Mouse (Mus musculus) natural killer cell, adult 2 months (primary cell): ENCODE measurements around the gene Pkn1.

ENCODE experiments used
- DNase-seq, 2 experiments: peaks; one replicate each; pipeline ENCODE4 v3.0.0; 2022; ENCODE audit warnings: low spot score in 2 of 2

Gene Pkn1

GRCm38 (mm10) chr8:83698661-83699453 is at the start of gene Pkn1:
Pkn1 (minus strand) TSS chr8:83699179.
- peak; percentile 60 to 62 for DNase-seq

DNA sequence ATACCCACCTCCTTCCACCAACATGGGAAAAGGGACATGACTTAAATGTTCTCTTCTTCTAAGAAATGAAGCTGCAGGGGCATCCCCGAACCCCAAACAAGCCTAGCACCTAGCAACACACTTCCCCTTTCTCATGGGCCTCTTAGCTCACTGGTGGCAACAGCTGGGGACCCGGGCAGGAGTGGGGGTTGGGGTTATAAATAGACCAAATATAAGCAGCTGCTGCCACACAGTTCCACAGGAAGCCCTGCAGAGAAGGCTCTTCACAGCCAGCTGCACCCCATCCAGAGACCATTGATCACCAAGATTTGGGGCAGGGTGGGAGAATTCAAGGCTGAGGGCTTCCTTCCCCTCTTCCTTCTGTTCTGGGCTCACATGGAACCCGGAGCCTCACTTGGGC is 49.7 kb upstream of the Pkn1 start:
- DNase-seq = peak; percentile 94 to 95

DNA sequence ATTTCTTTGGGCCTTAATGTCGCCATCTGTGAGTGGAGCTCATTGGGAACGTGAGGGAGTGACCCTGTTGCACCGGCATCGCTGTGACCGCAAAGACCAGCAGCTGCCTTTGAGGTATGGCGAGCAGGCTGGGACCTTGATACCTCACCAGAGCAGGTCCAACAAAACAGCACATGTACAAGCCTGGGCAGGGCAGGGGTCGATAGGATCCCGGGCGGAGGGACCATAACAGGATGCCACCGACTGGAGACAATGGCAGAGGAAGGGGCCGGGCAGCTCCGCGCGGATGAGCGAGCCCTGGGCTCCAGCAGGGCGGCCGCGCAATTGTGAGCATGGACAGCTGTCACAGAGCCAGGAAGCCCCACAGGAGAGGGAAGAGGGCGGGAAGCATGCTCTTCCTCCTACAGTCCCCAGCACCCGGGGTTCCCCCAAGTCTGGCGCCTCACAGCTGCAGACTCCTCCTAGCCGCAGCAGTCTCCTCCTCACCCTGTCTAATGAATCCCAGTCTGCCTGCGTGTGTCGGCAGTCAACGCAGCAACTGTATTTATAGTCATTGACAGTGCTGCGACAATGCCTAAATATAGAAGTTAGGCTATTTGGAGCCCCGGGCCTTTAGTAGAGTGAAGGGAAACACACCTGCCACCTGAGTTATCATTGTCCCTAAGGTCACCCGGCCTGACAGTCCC is 48.8 kb upstream of the Pkn1 start:
- DNase-seq = peak; percentile 89 to 90

DNA sequence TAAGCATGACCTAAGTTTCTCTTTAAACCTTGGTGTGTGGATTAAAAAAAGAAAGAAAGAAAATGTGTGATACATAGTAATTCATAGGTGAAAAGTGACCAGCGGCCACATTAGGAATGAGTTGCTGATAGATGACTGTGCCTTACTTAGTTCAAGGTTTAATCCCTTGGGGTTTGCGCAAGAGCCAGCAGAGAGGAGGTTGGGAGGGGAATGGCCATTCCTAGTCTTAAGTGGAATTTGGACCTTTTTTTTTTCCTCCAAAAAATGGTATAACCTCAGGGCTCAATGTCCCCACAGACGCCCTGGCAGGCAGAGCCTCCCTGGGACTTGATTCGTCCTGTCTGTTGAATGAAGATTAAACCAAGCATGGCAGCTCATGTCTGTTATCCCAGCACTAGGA is 45.1 kb upstream of the Pkn1 start:
- no peak for DNase-seq

DNA sequence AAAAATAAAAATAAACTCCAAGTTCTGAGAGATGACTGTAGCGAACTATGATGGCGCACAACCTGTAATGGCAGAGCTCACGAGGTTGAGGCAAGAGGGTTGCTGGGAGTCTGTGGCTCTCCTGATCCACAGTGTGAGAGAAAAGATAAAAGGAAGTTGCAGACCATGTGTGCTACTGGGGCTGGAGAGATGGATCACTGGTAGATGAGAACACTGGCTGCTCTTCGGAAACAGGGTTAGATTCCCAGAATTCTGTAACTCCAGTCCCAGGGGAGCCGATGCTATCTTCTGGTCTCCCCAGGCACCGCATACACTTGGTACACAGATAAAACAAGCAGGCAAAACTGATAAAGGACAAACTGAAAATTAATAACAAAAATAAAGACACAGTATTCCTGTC is 44.0 kb upstream of the Pkn1 start:
- no peak for DNase-seq

DNA sequence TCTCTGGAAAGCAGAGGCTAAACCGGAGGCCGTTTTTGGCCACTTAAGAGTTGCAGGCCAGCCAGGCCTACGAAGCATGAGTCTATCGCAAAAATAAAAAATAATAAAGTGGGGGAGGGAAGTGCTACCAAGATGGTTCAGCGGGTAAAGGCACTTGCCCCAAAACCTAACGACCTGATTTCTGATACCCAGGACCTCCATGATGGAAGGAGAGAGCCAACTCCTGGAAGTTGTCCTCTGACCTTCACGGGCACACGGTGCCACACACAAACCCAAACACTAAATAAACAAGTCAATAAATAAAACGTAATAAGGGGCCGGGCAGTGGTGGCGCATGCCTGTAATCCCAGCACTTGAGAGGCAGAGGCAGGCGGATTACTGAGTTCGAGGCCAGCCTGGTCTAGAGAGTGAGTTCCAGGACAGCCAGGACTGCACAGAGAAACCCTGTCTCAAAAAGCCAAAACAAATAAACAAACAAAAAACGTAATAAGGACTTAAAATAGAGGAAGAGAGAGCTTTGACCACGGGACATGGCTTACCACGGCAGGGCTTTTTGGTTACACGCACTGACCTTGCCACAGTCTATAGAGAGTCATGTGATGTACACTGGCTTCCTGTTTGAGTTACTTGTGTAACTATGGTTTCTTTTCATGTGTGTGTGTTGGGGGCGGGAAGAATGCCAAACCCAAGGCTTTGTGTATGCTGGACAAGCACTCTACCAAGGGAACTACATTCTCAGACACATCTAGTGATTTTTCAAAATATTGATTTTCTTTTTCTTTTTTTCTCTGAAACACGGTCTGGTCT is 43.1 kb upstream of the Pkn1 start:
- peak; percentile 86 to 88 for DNase-seq

DNA sequence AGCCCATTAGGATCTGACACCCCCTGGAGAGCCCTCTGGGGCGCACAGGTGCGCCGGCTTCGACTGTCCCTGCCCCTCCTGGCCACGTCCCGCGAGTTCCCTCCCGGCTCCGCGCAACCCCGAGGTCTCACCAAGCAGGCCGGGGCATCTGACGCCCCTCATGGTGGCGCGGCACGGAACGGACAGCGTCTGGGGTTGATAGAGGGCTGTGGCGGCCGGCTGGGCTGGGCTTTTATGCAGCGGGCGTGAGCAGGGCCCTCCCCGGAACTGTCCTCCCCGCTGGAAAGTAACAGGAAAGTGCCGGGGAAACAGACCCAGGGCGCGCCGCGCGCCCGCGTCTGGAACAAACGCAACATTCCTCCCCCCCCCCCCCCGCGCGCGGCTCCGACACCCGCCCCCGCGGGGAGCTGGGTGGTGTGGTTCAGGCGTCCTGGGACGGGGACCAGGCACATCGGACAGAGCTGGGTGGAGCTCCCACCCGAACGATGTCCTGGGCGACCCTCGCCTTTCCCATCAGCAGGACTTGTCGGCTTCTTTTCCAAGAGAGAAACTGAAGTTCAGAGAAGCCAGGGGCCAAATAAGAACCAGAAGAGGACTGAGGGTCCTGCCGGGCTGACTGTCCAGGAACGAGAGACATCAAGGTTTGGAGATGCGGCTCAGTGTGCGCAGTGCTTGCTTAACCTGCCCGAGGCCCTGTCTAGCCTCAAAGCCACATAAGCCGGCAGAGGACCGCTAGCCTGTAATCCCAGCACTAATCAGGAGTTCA is 42.2 kb upstream of the Pkn1 start, which contains the start of gene Adgre5:
Adgre5 (minus strand) TSS at position 351 of the 766 bp plus-strand sequence.
- peak; percentile 76 to 82 for DNase-seq

- no peak for DNase-seq
Observed at GRCm38 (mm10) chr8:83740586-83740975, 41.6 kb upstream of the Pkn1 start.

DNA sequence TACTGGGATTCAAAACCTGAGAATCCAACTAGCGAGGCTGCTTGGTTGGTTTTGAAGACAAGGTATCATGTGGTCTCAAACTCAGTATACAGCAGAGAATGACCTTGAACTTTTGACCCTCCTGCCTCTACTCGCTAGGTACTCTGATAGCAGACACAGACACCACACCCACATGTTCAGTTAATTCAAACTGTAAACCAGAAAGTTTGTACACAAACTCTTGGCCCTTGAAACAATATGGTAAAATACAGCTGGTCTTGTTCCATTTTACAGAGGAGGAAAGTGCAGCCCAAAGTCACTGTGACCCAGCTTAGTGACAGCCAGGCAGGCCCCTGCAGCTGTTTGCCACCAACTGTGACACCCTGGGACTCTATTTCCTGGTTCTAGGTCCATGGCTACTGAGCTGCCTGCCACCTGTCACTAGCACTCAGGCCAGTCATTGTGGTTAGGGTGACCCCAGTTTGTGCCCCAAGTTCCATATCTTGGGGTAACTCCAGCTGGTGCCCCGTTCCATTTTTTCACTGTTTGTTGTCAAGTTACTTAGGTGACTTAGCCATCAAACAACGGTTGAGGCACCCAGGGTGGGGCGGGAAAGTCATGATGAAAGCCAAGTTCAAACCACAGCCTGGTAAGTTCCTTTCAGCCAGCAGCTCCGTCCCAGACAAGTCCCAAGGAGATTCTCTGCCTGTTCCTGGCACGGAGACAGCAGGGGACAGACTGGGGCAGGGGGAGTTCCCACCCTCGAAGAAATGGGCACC is 40.9 kb upstream of the Pkn1 start:
- peak; percentile 87 to 92 for DNase-seq

DNA sequence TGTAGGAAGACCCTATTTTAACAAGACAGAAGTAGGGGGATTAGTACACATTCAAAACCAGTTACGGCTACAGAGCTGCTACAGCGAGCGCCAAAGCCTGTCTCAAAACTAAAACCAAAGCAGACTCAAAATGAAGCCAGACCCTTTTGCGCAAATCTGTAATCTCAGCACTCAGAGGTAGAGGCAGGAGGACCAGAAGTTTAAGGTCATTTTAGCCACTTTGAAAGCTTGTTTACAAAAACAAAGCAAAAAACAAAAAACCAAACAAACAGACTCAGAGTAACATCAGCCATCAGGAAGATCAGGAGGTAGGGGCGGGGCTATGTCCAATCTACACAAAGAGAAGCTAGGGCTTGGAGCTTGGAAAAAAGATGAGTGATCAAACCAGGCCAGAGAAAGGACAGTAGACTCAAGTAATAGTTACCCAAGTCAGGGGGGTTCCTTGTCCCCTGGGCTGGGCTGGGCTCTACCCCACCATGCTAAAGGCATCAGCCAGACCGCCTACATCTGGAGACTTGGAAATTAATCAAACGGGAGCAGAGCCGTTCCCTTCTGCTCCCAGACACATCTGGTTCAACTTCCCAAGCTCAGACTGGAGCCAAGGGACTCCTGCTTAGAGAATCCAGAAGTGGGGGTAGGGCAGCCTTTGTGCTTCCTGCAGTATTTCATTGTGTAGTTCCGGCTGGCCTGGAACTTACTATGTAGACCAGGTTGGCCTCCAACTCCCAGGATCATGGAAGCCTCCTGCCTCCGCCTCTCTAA is 40.2 kb upstream of the Pkn1 start:
- DNase-seq = no peak

DNA sequence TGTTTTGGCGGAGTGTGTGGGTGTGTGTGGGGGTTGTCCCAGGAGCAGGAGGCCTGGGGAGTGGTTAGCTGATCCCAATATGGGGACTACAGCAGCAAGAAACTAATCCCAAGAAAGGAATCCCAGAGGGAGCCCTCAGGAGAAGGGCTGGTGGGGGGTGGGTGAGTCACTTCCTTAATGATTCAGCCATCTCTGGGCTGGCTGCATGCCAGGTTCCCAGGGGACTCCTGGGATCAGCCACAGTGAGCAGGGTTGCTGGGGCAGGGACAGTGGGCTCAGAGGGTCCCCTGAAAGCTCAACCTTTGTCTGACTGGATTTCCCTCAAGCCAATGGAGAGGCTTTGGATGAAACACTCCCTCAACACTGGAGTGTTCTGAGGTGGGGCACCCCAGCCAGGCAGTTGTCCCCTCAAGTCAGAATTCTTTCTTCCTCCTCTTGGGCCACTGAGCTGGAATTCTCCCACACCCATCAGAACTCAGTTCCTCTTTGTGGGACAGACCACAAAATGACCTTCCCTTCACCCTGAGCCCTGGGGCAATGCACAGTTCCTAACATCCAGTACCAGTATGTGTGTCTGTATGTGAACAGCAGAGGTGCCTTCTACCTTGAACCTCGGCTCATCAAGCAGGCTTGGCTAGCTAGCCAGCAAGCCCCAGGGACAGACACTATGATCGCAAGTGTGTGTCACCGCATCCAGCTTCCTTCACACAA is 39.0 kb upstream of the Pkn1 start:
- peak; percentile 47 to 75 for DNase-seq

GRCm38 (mm10) chr8:83737346-83737745 is 38.4 kb upstream of the Pkn1 start:
- DNase-seq = no peak

DNA sequence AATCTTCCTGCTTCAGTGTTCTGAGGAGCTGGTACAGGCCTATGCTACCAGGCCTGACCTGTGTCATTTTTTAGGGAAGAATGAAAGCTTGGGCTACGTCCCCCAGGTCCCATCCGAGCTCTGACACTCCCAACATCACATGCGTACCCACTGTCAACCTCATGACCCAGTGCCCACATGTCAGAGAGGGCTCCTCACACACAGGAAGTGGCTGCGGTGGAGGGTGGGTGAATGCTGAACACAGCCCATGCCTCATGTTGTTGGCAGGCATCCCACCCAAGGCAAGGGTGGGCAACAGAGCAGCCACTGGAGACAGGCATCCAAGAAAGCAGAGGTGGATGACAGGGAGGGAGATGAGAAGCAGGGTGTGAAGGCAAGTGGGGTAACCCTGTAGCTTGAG is 37.7 kb upstream of the Pkn1 start:
- peak; percentile 84 to 86 for DNase-seq

GRCm38 (mm10) chr8:83732919-83733318 is 33.9 kb upstream of the Pkn1 start:
- no peak for DNase-seq

DNA sequence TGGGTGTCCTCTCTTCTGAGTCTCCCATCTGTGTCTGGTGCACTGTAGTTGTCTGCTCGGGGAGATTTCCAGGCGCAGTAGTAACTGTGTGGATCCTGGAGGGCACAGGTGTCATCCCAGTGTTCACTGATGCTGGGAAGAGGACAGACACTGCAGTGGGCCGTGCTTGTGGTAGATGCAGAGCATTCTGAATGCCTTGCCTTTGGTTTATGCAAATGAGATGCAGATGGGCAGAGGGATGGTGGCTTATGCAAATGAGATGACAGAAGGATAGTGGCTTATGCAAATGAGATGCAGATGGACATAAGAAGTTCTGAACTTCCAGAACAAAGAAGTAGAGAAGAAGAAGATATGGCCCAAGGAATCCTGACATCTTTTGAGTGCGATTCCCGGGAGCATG is 32.9 kb upstream of the Pkn1 start:
- no peak for DNase-seq

GRCm38 (mm10) chr8:83729009-83729807 is 30.2 kb upstream of the Pkn1 start:
- peak; percentile 45 to 63 for DNase-seq

GRCm38 (mm10) chr8:83725521-83726102 is 26.6 kb upstream of the Pkn1 start:
- DNase-seq = no peak
